9 mouse cellular contexts compared by ENCODE assay signal in genomic region chr1:86618454-86619125, GRCm38 (mm10). TPM values are rescaled to one million over a fixed set of nuclear protein-coding genes. Genes with fewer than 3 reads are reported as not detected.
DNase-seq lines count a peak whose midpoint lies in the region; ATAC-seq and TF ChIP-seq lines count a peak whose summit lies in the region.
"Had no signal": no experiment of that assay in that cellular context is flagged by ENCODE, and none has a peak within 500 bp of the region (broad histone marks: within the 10 kb centered on the region; RNA-seq: fewer than 3 reads in every experiment).

No protein-coding gene starts in this region.

- TF ChIP-seq POLR2A in kidney, adult 2 months (IDR thresholded peaks at IDR 0.05; ENCODE audit: low read depth, low read length): no peak

- H3K9ac ChIP-seq in hindbrain, embryonic 16.5 days (ENCODE audit: low read depth, low read length): no peak overlapping the region
- no peak overlapping the region for H3K9ac ChIP-seq in neural tube, embryonic 12.5 days

- no peak overlapping the region for H3K4me3 ChIP-seq in kidney, adult 2 months (ENCODE audit: insufficient read depth, low read depth, low read length)
- H3K4me3 ChIP-seq in hindbrain, embryonic 16.5 days (ENCODE audit: low read length): no peak overlapping the region
- no peak overlapping the region for H3K4me3 ChIP-seq in neural tube, embryonic 12.5 days

- H3K36me3 ChIP-seq in kidney, adult 2 months (ENCODE audit: control insufficient read depth, insufficient read depth, low read length): no peaks in the 10 kb centered on the region
- H3K36me3 ChIP-seq in hindbrain, embryonic 16.5 days (ENCODE audit: control insufficient read depth, insufficient read depth, low read length): no peaks in the 10 kb centered on the region
- no peaks in the 10 kb centered on the region for H3K36me3 ChIP-seq in neural tube, embryonic 12.5 days

- DNase-seq in kidney, adult 2 months: peak; percentile 79
- DNase-seq in kidney, adult 11 months: no peak
- DNase-seq in adrenal gland, adult (ENCODE audit: inconsistent age in 2 of 2, low spot score in 1 of 2): peak; percentile 64 to 94
- DNase-seq in embryo, embryonic 11.5 days (ENCODE audit: low read depth, low spot score): peak; percentile 73
- DNase-seq in left cerebral cortex, postnatal 4 days: peak; percentile 72
- DNase-seq in thymus, postnatal 36 days: peak; percentile 24 to 44

- no peaks in the 10 kb centered on the region for H3K9me3 ChIP-seq in hindbrain, embryonic 16.5 days (ENCODE audit: control insufficient read depth, low read length)
- H3K9me3 ChIP-seq in neural tube, embryonic 12.5 days: no peaks in the 10 kb centered on the region

- intact Hi-C loops in left cerebral cortex, postnatal 4 days (cut with DNase I): no loop called here

- H3K4me1 ChIP-seq in kidney, adult 2 months (ENCODE audit: control insufficient read depth, insufficient read depth, low read length): no peaks in the 10 kb centered on the region
- no peaks in the 10 kb centered on the region for H3K4me1 ChIP-seq in hindbrain, embryonic 16.5 days (ENCODE audit: control insufficient read depth, insufficient read depth, low read depth, low read length)
- H3K4me1 ChIP-seq in neural tube, embryonic 12.5 days: no peaks in the 10 kb centered on the region

- TF ChIP-seq CTCF in kidney, adult 2 months (conservative IDR thresholded peaks at IDR 0.05; ENCODE audit: insufficient read depth, insufficient read length, low read depth, low read length): peak; percentile 43

- no peak overlapping the region for H3K27ac ChIP-seq in kidney, adult 2 months (ENCODE audit: insufficient read depth, low read depth, low read length)
- H3K27ac ChIP-seq in hindbrain, embryonic 16.5 days (ENCODE audit: low read depth, low read length): no peak overlapping the region
- H3K27ac ChIP-seq in neural tube, embryonic 12.5 days: no peak overlapping the region

- peak; percentile 75; the same call in 1 of the 2 replicates for ATAC-seq in hindbrain, embryonic 16.5 days
- ATAC-seq in neural tube, embryonic 12.5 days (ENCODE audit: low FRiP score, low read depth): peak; percentile 63; the same call in 1 of the 2 replicates

- H3K27me3 ChIP-seq in kidney, adult 2 months (replicated peaks; ENCODE audit: control insufficient read depth, insufficient read depth, low read length): no peaks in the 10 kb centered on the region
- no peaks in the 10 kb centered on the region for H3K27me3 ChIP-seq in hindbrain, embryonic 16.5 days (replicated peaks; ENCODE audit: control insufficient read depth, insufficient read depth, low read length)
- no peaks in the 10 kb centered on the region for H3K27me3 ChIP-seq in neural tube, embryonic 12.5 days (replicated peaks)

- WGBS in kidney, adult 2 months: 62% methylated on average over 10 of the region's 10 CpGs
- 55% methylated on average over 10 of the region's 10 CpGs for WGBS in hindbrain, embryonic 16.5 days
- 63% methylated on average over 10 of the region's 10 CpGs for WGBS in neural tube, embryonic 12.5 days

- H3K4me2 ChIP-seq in hindbrain, embryonic 16.5 days (ENCODE audit: low read length): no peak overlapping the region
- H3K4me2 ChIP-seq in neural tube, embryonic 12.5 days (replicated peaks): no peak overlapping the region

RNA-seq across cellular contexts. Expression of gene Cops7b, which starts 35.9 kb away (rescaled TPM):
- 20.1 and 22.5 TPM in 2 replicates for polyA plus RNA-seq in kidney, adult 2 months (2012; rRNA removed)
- 57.1 and 62.5 TPM in 2 replicates for polyA plus RNA-seq in hindbrain, embryonic 16.5 days (2015; fragmentation: Nextera tagmentation; extraction: Ambion mirVana)
- 10 to 100 TPM; 34.2 to 36.5 TPM for total RNA-seq in left cerebral cortex, postnatal 4 days (2021)
- polyA plus RNA-seq in neural tube, embryonic 12.5 days (2016; fragmentation: Nextera tagmentation; extraction: Ambion mirVana): 66.1 and 70.1 TPM in 2 replicates

RNA-seq across cellular contexts. Expression of gene Pde6d, which starts 36.2 kb away (rescaled TPM):
- polyA plus RNA-seq in kidney, adult 2 months (2012; rRNA removed): 20.2 and 24.9 TPM in 2 replicates
- 103 and 113 TPM in 2 replicates for polyA plus RNA-seq in hindbrain, embryonic 16.5 days (2015; fragmentation: Nextera tagmentation; extraction: Ambion mirVana)
- total RNA-seq in left cerebral cortex, postnatal 4 days (2021): 10 to 100 TPM; 74.4 to 74.5 TPM
- 98.8 and 104 TPM in 2 replicates for polyA plus RNA-seq in neural tube, embryonic 12.5 days (2016; fragmentation: Nextera tagmentation; extraction: Ambion mirVana)

RNA-seq across cellular contexts. Expression of gene Nppc, which starts 51.8 kb away (rescaled TPM):
- polyA plus RNA-seq in kidney, adult 2 months (2012; rRNA removed): 0.08 and 0.09 TPM in 2 replicates
- polyA plus RNA-seq in hindbrain, embryonic 16.5 days (2015; fragmentation: Nextera tagmentation; extraction: Ambion mirVana): 20.1 and 26.6 TPM in 2 replicates
- total RNA-seq in left cerebral cortex, postnatal 4 days (2021): 1 to 10 TPM; 7.3 to 7.6 TPM
- polyA plus RNA-seq in neural tube, embryonic 12.5 days (2016; fragmentation: Nextera tagmentation; extraction: Ambion mirVana): 12.6 and 13.8 TPM in 2 replicates
- total RNA-seq: neutrophil, adult 5-6 weeks had no signal

Comparison
In these comparisons a context has a peak if more than half of its experiments do, and no peak if none do; other contexts are left out.
1. RNA of gene Nppc, which starts 51.8 kb away (polyA plus RNA-seq): 20.1 to 26.6 TPM in hindbrain, embryonic 16.5 days and 12.6 to 13.8 TPM in neural tube, embryonic 12.5 days; 0.08 to 0.09 TPM in kidney, adult 2 months; every median in the first group is over 10 times any median in the second.